Mouse (Mus musculus) CH12.LX (cell line): ENCODE measurements around the gene 1700056E22Rik. TPM values are rescaled to one million over a fixed set of nuclear protein-coding genes. Genes with fewer than 3 reads are reported as not detected.

Experiments used
- DNase-seq: peaks from one replicate; pipeline ENCODE4 v3.0.0-alpha.2; 2013; ENCODE audit errors: extremely low read depth
- H3K27ac ChIP-seq: 2 replicates; pipeline ENCODE4 v1.5.1; 2012; ENCODE audit warnings: low read depth, mild to moderate bottlenecking, control low read depth, moderate library complexity; ENCODE audit not compliant: insufficient read depth
- H3K27me3 ChIP-seq: replicated peaks from 2 replicates; pipeline ENCODE3; 2012; ENCODE audit warnings: inconsistent platforms
- H3K36me3 ChIP-seq, 2 experiments: replicated peaks in 1 of 2; 2 replicates each; pipeline versions ENCODE3 to v1.6.1; 2012; ENCODE audit warnings: inconsistent platforms in 1 of 2, low read length in 1 of 2, mild to moderate bottlenecking in 1 of 2, mixed read lengths in 1 of 2, moderate library complexity in 1 of 2; ENCODE audit not compliant: control insufficient read depth in 1 of 2, insufficient read depth in 1 of 2
- H3K4me1 ChIP-seq, 2 experiments: 2 replicates each; pipeline ENCODE4 v1.6.1; 2012; ENCODE audit warnings: inconsistent platforms in 1 of 2, moderate library complexity in 1 of 2; ENCODE audit not compliant: insufficient read depth in 2 of 2, control insufficient read depth in 1 of 2
- H3K4me2 ChIP-seq: 2 replicates; pipeline ENCODE4 v1.6.1; 2012; ENCODE audit warnings: low read depth, mild to moderate bottlenecking, control low read depth; ENCODE audit not compliant: poor library complexity, insufficient read depth, severe bottlenecking
- H3K4me3 ChIP-seq, 3 experiments: fragments of 150-350 bp in 1 of 3; sonication (generic) in 1 of 3; replicated peaks in 1 of 3; 2 replicates each; pipeline versions ENCODE3 to v1.5.1; 2011 to 2012; ENCODE audit warnings: low read depth in 2 of 3, low read length in 2 of 3, mild to moderate bottlenecking in 2 of 3, moderate library complexity in 2 of 3, control low read depth in 1 of 3, improper control_type of control experiment in 1 of 3, inconsistent platforms in 1 of 3, mixed read lengths in 1 of 3; ENCODE audit not compliant: poor library complexity in 1 of 3
- H3K79me2 ChIP-seq: replicated peaks from 2 replicates; pipeline ENCODE4 v1.6.1; 2012; ENCODE audit warnings: mild to moderate bottlenecking, moderate library complexity; ENCODE audit not compliant: control insufficient read depth, poor library complexity, insufficient read depth, severe bottlenecking; ENCODE audit errors: extremely low read depth
- H3K9ac ChIP-seq: 2 replicates; pipeline ENCODE4 v1.6.1; 2012; ENCODE audit warnings: low read depth, mild to moderate bottlenecking, control low read depth, moderate library complexity; ENCODE audit not compliant: insufficient read depth
- H3K9me3 ChIP-seq: replicated peaks from 2 replicates; pipeline ENCODE3; 2012; ENCODE audit warnings: low read length, inconsistent platforms, mixed read lengths
- BHLHE40 ChIP-seq: IDR thresholded peaks from 2 replicates; pipeline ENCODE4 v1.6.1; 2011; ENCODE audit warnings: mild to moderate bottlenecking, low read depth, low read length, improper control_type of control experiment
- CTCF ChIP-seq, 2 experiments: IDR thresholded peaks in 1 of 2; conservative IDR thresholded peaks in 1 of 2; 2 replicates each; pipeline ENCODE4 v1.5.1; 2011 to 2012; ENCODE audit warnings: low read depth in 2 of 2, low read length in 2 of 2, improper control_type of control experiment in 1 of 2, inconsistent platforms in 1 of 2, mild to moderate bottlenecking in 1 of 2, moderate library complexity in 1 of 2
- ELF1 ChIP-seq: IDR thresholded peaks from 2 replicates; pipeline ENCODE4 v1.6.1; 2014; ENCODE audit warnings: low read depth, mild to moderate bottlenecking, inconsistent platforms, low read length, improper control_type of control experiment
- EP300 ChIP-seq: IDR thresholded peaks from 2 replicates; pipeline ENCODE4 v1.6.1; 2011; ENCODE audit warnings: low read length, improper control_type of control experiment
- GABPA ChIP-seq: IDR thresholded peaks from 2 replicates; pipeline ENCODE4 v1.6.1; 2012; ENCODE audit warnings: low read depth, low read length, improper control_type of control experiment, inconsistent platforms; ENCODE audit not compliant: insufficient replicate concordance
- HCFC1 ChIP-seq: IDR thresholded peaks from 2 replicates; pipeline ENCODE4 v1.6.1; 2012; ENCODE audit warnings: low read depth, mild to moderate bottlenecking, inconsistent platforms, low read length, improper control_type of control experiment
- KAT2A ChIP-seq: IDR thresholded peaks from 2 replicates; pipeline ENCODE4 v1.6.1; 2012; ENCODE audit warnings: low read length, improper control_type of control experiment, inconsistent platforms; ENCODE audit not compliant: insufficient replicate concordance
- MAFK ChIP-seq: IDR thresholded peaks from 2 replicates; pipeline ENCODE4 v1.6.1; 2011; ENCODE audit warnings: low read length, improper control_type of control experiment; ENCODE audit not compliant: insufficient replicate concordance
- MAX ChIP-seq: IDR thresholded peaks from 2 replicates; pipeline ENCODE4 v1.6.1; 2011; ENCODE audit warnings: low read length, improper control_type of control experiment
- MAZ ChIP-seq: IDR thresholded peaks from 2 replicates; pipeline ENCODE4 v1.6.1; 2012; ENCODE audit warnings: low read depth, mild to moderate bottlenecking, inconsistent platforms, low read length, improper control_type of control experiment, moderate library complexity
- MEF2A ChIP-seq: IDR thresholded peaks from 2 replicates; pipeline ENCODE4 v1.6.1; 2014; ENCODE audit warnings: low read depth, mild to moderate bottlenecking, inconsistent platforms, low read length, improper control_type of control experiment, borderline replicate concordance
- MXI1 ChIP-seq: IDR thresholded peaks from 2 replicates; pipeline ENCODE4 v1.6.1; 2011; ENCODE audit warnings: mild to moderate bottlenecking, low read depth, low read length, improper control_type of control experiment
- MYC ChIP-seq: IDR thresholded peaks from 2 replicates; pipeline ENCODE4 v1.6.1; 2011; ENCODE audit warnings: low read depth, mild to moderate bottlenecking, improper control_type of control experiment, low read length
- NRF1 ChIP-seq: IDR thresholded peaks from 2 replicates; pipeline ENCODE4 v1.6.1; 2014; ENCODE audit warnings: low read depth, mild to moderate bottlenecking, inconsistent platforms, low read length, improper control_type of control experiment, moderate library complexity
- SIN3A ChIP-seq: IDR thresholded peaks from 2 replicates; pipeline ENCODE4 v1.6.1; 2012; ENCODE audit warnings: low read length, improper control_type of control experiment, inconsistent platforms
- TBP ChIP-seq: conservative IDR thresholded peaks from 2 replicates; pipeline ENCODE4 v1.6.1; 2011; ENCODE audit warnings: low read depth, low read length, improper control_type of control experiment
- USF1 ChIP-seq: IDR thresholded peaks from 2 replicates; pipeline ENCODE4 v1.6.1; 2014; ENCODE audit warnings: low read depth, mild to moderate bottlenecking, inconsistent platforms, low read length, improper control_type of control experiment
- ZKSCAN1 ChIP-seq: IDR thresholded peaks from 2 replicates; pipeline ENCODE4 v1.6.1; 2012; ENCODE audit warnings: low read depth, inconsistent platforms, low read length, improper control_type of control experiment, borderline replicate concordance
- ZMIZ1 ChIP-seq: IDR thresholded peaks from 2 replicates; pipeline ENCODE4 v1.6.1; 2012; ENCODE audit warnings: low read depth, mild to moderate bottlenecking, inconsistent platforms, low read length, improper control_type of control experiment
- dilution Hi-C: fragments of 300-500 bp; cut with MboI; formaldehyde crosslinking; loops from 2 replicates; pipeline ENCODE4 v1.14.3; 2020; ENCODE audit warnings: low sequenced_read_pairs; ENCODE audit not compliant: extremely low pct_unique_long_range_greater_than_20kb, extremely low pct_ligation_motif_present
- in situ Hi-C: fragments of 300-500 bp; cut with MboI; formaldehyde crosslinking; loops from 3 replicates; pipeline ENCODE4 v1.14.3; 2019; ENCODE audit warnings: low sequenced_read_pairs, low pct_ligation_motif_present, low pct_unique_long_range_greater_than_20kb, mixed read lengths
- polyA plus RNA-seq: library from polyadenylated mRNA; unstranded; fragments of >175 nt; gene quantifications from 2 replicates; pipeline ENCODE4 v1.2.1, GENCODE M21; 2012; ENCODE audit warnings: low read depth; ENCODE audit not compliant: insufficient read length
- total RNA-seq, 2 experiments: library from RNA; depleted of rRNA; stranded (reverse); fragments of 300-350 nt in 1 of 2; fragments of >200 nt in 1 of 2; gene quantifications; 2 replicates each; pipeline ENCODE4 v1.2.3; 2012 to 2014

1700056E22Rik gene
- total and polyA plus RNA-seq, 3 experiments, result 0.25 to 1.0 (median 0.26) TPM

GRCm38 (mm10) chr1:184002470-184002869, 31.6 kb downstream of the 1700056E22Rik start:
- no peaks in the 10 kb centered on the region for H3K27me3 ChIP-seq
- no peak overlapping the region for H3K4me2 ChIP-seq
- dilution Hi-C loops, result no loop called here
- peaks cover 9% of the 10 kb centered on the region for H3K9me3 ChIP-seq
- no peak for DNase-seq
- no peaks in the 10 kb centered on the region for H3K36me3 ChIP-seq
- H3K4me1 ChIP-seq, result peaks cover 0 to 36% of the 10 kb centered on the region in 2 experiments; a peak in 3 of 4 replicates
- no peak overlapping the region for H3K9ac ChIP-seq
- in situ Hi-C loops, result no loop called here
- no peak for TF ChIP-seq ELF1
- no peak for TF ChIP-seq MXI1
- no peak for TF ChIP-seq MEF2A
- TF ChIP-seq TBP, result no peak
- no peak for TF ChIP-seq EP300
- no peak for TF ChIP-seq ZKSCAN1
- no peak for TF ChIP-seq ZMIZ1
- TF ChIP-seq BHLHE40, result no peak
- no peak overlapping the region for H3K4me3 ChIP-seq
- no peak overlapping the region for H3K27ac ChIP-seq
- H3K79me2 ChIP-seq, result no peaks in the 10 kb centered on the region

- H3K27ac ChIP-seq, result no peak overlapping the region
- no peaks in the 10 kb centered on the region for H3K36me3 ChIP-seq
- no peaks in the 10 kb centered on the region for H3K79me2 ChIP-seq
- 0 out of 4 replicates have a peak, but pooled peaks cover 0 to 9% of the 10 kb centered on the region in 2 experiments for H3K4me1 ChIP-seq
- TF ChIP-seq ZMIZ1, result no peak
- no peak for TF ChIP-seq HCFC1
- no peak for TF ChIP-seq KAT2A
- no peak for TF ChIP-seq NRF1
- no peak for TF ChIP-seq GABPA
- TF ChIP-seq CTCF (conservative IDR thresholded peaks at IDR 0.05 in 1 of 2, IDR thresholded peaks at IDR 0.05 in 1 of 2; ENCODE audit: low read depth in 2 of 2, low read length in 2 of 2), result no peak
- TF ChIP-seq MAFK, result no peak
- TF ChIP-seq MAX, result no peak
- TF ChIP-seq MYC, result no peak
- TF ChIP-seq TBP, result no peak
- no peak for TF ChIP-seq MEF2A
- no peak for TF ChIP-seq MXI1
- no peak for TF ChIP-seq USF1
- TF ChIP-seq SIN3A, result no peak
- no peak for TF ChIP-seq MAZ
- TF ChIP-seq, all 38 proteins: peak for 0
- dilution Hi-C loops, result no loop called here
- in situ Hi-C loops, result no loop called here
- Histone ChIP-seq H3K9me3 (peaks cover 9% of the 10 kb centered on the region), H3K9ac (no peak overlapping the region), H3K4me3 (no peak overlapping the region), H3K4me2 (no peak overlapping the region), H3K27me3 (no peaks in the 10 kb centered on the region)
- DNase-seq, result no peak
Measured at GRCm38 (mm10) chr1:183997207-183997606, 36.9 kb downstream of the 1700056E22Rik start.
